Mouse (Mus musculus) CH12.LX (cell line): Measurements from ENCODE around the gene Gal3st2. TPM values are rescaled to one million over a fixed set of nuclear protein-coding genes. Genes with fewer than 3 reads are reported as not detected.

Experiments used
- polyA plus RNA-seq: library from polyadenylated mRNA; unstranded; fragments of >175 nt; gene quantifications from 2 replicates; pipeline ENCODE4 v1.2.1, GENCODE M21; 2012; ENCODE audit warnings: low read depth; ENCODE audit not compliant: insufficient read length
- total RNA-seq, 2 experiments: library from RNA; depleted of rRNA; stranded (reverse); fragments of 300-350 nt in 1 of 2; fragments of >200 nt in 1 of 2; gene quantifications; 2 replicates each; pipeline ENCODE4 v1.2.3; 2012 to 2014

The Gal3st2 gene
- total and polyA plus RNA-seq, 3 experiments, result 0.04 TPM; not detected in 2

Other genes with a start within 250 kb of the Gal3st2 start
- 34.9 and 45.1 TPM in 2 replicates for gene Stk25, start 202.6 kb upstream of the Gal3st2 start, total RNA-seq (2012; rRNA removed)
- gene Stk25, start 202.6 kb upstream of the Gal3st2 start, total RNA-seq (2014; rRNA removed), result 32.0 and 35.8 TPM in 2 replicates
- gene Stk25, start 202.6 kb upstream of the Gal3st2 start, polyA plus RNA-seq, result 24.9 and 31.1 TPM in 2 replicates
- 0.08 and 0.17 TPM in 2 replicates for gene Bok, start 175.6 kb upstream of the Gal3st2 start, total RNA-seq (2012; rRNA removed)
- gene Bok, start 175.6 kb upstream of the Gal3st2 start, total RNA-seq (2014; rRNA removed), result not detected in 2 replicates
- gene Bok, start 175.6 kb upstream of the Gal3st2 start, polyA plus RNA-seq, result not detected in 2 replicates
- 20.1 and 24.7 TPM in 2 replicates for gene Atg4b, start 109.8 kb upstream of the Gal3st2 start, total RNA-seq (2012; rRNA removed)
- gene Atg4b, start 109.8 kb upstream of the Gal3st2 start, total RNA-seq (2014; rRNA removed), result 21.4 and 29.3 TPM in 2 replicates
- 55.1 and 57.2 TPM in 2 replicates for gene Atg4b, start 109.8 kb upstream of the Gal3st2 start, polyA plus RNA-seq
- gene Thap4, start 106.4 kb upstream of the Gal3st2 start, total RNA-seq (2012; rRNA removed), result 45.3 and 50.2 TPM in 2 replicates
- 32.4 and 35.8 TPM in 2 replicates for gene Thap4, start 106.4 kb upstream of the Gal3st2 start, total RNA-seq (2014; rRNA removed)
- gene Thap4, start 106.4 kb upstream of the Gal3st2 start, polyA plus RNA-seq, result 52.4 and 53.0 TPM in 2 replicates
- 168 and 204 TPM in 2 replicates for gene Dtymk, start 59.4 kb upstream of the Gal3st2 start, total RNA-seq (2012; rRNA removed)
- gene Dtymk, start 59.4 kb upstream of the Gal3st2 start, total RNA-seq (2014; rRNA removed), result 278 and 286 TPM in 2 replicates
- gene Dtymk, start 59.4 kb upstream of the Gal3st2 start, polyA plus RNA-seq, result 196 TPM in 2 replicates
- 13.7 and 16.9 TPM in 2 replicates for gene Ing5, start 57.3 kb upstream of the Gal3st2 start, total RNA-seq (2012; rRNA removed)
- gene Ing5, start 57.3 kb upstream of the Gal3st2 start, total RNA-seq (2014; rRNA removed), result 16.2 and 16.3 TPM in 2 replicates
- gene Ing5, start 57.3 kb upstream of the Gal3st2 start, polyA plus RNA-seq, result 18.7 and 24.6 TPM in 2 replicates
- 12.1 and 14.3 TPM in 2 replicates for gene D2hgdh, start 36.4 kb upstream of the Gal3st2 start, total RNA-seq (2012; rRNA removed)
- gene D2hgdh, start 36.4 kb upstream of the Gal3st2 start, total RNA-seq (2014; rRNA removed), result 10.3 and 13.1 TPM in 2 replicates
- gene D2hgdh, start 36.4 kb upstream of the Gal3st2 start, polyA plus RNA-seq, result 10.2 and 11.1 TPM in 2 replicates
- not detected in 2 replicates for gene Gal3st2b, start 57.0 kb downstream of the Gal3st2 start, total RNA-seq (2012; rRNA removed)
- not detected in 2 replicates for gene Gal3st2b, start 57.0 kb downstream of the Gal3st2 start, total RNA-seq (2014; rRNA removed)
- not detected in 2 replicates for gene Gal3st2b, start 57.0 kb downstream of the Gal3st2 start, polyA plus RNA-seq
- not detected in 2 replicates for gene Gal3st2c, start 129.2 kb downstream of the Gal3st2 start, total RNA-seq (2012; rRNA removed)
- gene Gal3st2c, start 129.2 kb downstream of the Gal3st2 start, total RNA-seq (2014; rRNA removed), result not detected in 2 replicates
- gene Gal3st2c, start 129.2 kb downstream of the Gal3st2 start, polyA plus RNA-seq, result not detected in 2 replicates
- gene Neu4, start 159.1 kb downstream of the Gal3st2 start, total RNA-seq (2012; rRNA removed), result not detected in 2 replicates
- not detected in 2 replicates for gene Neu4, start 159.1 kb downstream of the Gal3st2 start, total RNA-seq (2014; rRNA removed)
- gene Neu4, start 159.1 kb downstream of the Gal3st2 start, polyA plus RNA-seq, result not detected in 2 replicates
- 26.4 and 40.3 TPM in 2 replicates for gene Pdcd1, start 191.2 kb downstream of the Gal3st2 start, total RNA-seq (2012; rRNA removed)
- 26.5 and 30.1 TPM in 2 replicates for gene Pdcd1, start 191.2 kb downstream of the Gal3st2 start, total RNA-seq (2014; rRNA removed)
- gene Pdcd1, start 191.2 kb downstream of the Gal3st2 start, polyA plus RNA-seq, result 35.1 and 36.7 TPM in 2 replicates